In the genomic region with DNA sequence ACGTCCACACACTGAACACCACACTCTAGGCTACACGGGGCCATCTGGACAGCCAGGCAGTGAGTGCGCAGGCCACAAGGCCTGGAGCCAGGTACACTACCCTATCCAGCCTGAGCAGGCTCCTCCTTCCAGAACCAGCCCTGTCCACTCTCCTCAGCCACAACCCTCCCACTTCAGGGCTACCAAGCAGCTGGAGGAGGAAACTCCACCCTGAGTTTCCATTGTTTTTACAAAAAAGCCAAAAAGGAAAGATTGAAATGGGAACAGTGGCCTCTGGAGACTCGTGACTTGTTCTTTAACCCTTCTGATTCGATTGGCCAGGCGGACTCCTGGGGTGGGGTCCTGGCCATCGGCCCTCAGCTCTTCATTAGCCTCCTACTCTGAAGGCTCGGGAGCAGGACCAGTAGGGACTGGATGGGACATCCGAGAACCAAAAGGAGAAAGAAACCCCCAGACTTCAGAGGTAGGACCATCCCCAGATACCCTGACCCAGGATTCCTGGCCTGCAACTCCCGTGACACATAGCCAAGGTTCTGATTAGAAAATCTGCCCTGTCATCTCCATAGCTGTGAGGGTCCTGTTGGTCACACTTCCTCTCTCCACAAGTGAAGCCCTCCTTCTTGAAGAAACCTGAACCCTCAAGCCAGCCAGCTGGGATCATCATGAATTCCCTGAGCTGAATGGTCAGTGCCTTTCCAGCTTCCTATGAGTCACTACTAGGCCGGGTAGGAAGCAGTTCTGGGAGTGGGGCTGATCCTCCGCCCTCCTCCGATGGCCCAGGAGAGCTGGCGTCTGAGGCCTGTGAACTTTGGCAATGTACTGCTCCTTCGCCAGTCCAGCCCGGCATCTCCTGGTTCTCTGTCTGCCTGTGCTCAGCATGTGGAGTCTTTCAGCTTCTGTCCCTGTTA, we compare ENCODE assay signal across 8 mouse cellular contexts.
DNase-seq lines count a peak whose midpoint lies in the region; ATAC-seq lines count a peak whose summit lies in the region.

No protein-coding gene starts in this region.

- no peak overlapping the region for H3K27ac ChIP-seq in kidney, embryonic 14.5 days (ENCODE audit: low read depth, low read length)
- 0 out of 2 replicates have a peak overlapping the region, but pooled peaks have one; percentile 13 for H3K27ac ChIP-seq in embryonic facial prominence, embryonic 15.5 days (replicated peaks)

- ATAC-seq in kidney, embryonic 14.5 days (ENCODE audit: low FRiP score, low TSS enrichment), result no peak
- no peak for ATAC-seq in embryonic facial prominence, embryonic 15.5 days (ENCODE audit: insufficient number of reproducible peaks, low FRiP score, low TSS enrichment, low read depth)

- no peak overlapping the region for H3K9ac ChIP-seq in kidney, embryonic 14.5 days (ENCODE audit: low read depth, low read length)
- H3K9ac ChIP-seq in embryonic facial prominence, embryonic 15.5 days, result no peak overlapping the region

- DNase-seq in kidney, adult 11 months, result peak; percentile 60
- peak; percentile 83 for DNase-seq in heart, postnatal 25 days (ENCODE audit: low spot score)
- peak; percentile 31 to 62 for DNase-seq in lung, postnatal 4 days
- DNase-seq in right cerebral cortex, postnatal 10 days (ENCODE audit: low spot score in 2 of 2), result no peak
- DNase-seq in embryo, embryonic 10 days (ENCODE audit: low spot score), result no peak
- DNase-seq in layer of hippocampus, adult 18-20 months (ENCODE audit: low spot score in 2 of 2), result no peak

- no peaks in the 10 kb centered on the region for H3K36me3 ChIP-seq in kidney, embryonic 14.5 days (ENCODE audit: control insufficient read depth, insufficient read depth, low read length)
- H3K36me3 ChIP-seq in embryonic facial prominence, embryonic 15.5 days, result no peaks in the 10 kb centered on the region

- H3K27me3 ChIP-seq in kidney, embryonic 14.5 days (ENCODE audit: control insufficient read depth, insufficient read depth, low read length), result no peaks in the 10 kb centered on the region
- H3K27me3 ChIP-seq in embryonic facial prominence, embryonic 15.5 days, result no peaks in the 10 kb centered on the region

- no peak overlapping the region for H3K4me3 ChIP-seq in kidney, embryonic 14.5 days (ENCODE audit: low read length)
- H3K4me3 ChIP-seq in embryonic facial prominence, embryonic 15.5 days (replicated peaks), result no peak overlapping the region

- H3K4me1 ChIP-seq in kidney, embryonic 14.5 days (ENCODE audit: control insufficient read depth, insufficient read depth, low read length), result no peaks in the 10 kb centered on the region
- no peaks in the 10 kb centered on the region for H3K4me1 ChIP-seq in embryonic facial prominence, embryonic 15.5 days

- no peak overlapping the region for H3K4me2 ChIP-seq in kidney, embryonic 14.5 days (replicated peaks; ENCODE audit: low read depth, low read length)
- H3K4me2 ChIP-seq in embryonic facial prominence, embryonic 15.5 days (replicated peaks), result no peak overlapping the region

- WGBS in kidney, embryonic 14.5 days, result 79% methylated on average over 16 of the region's 16 CpGs
- 81% methylated on average over 16 of the region's 16 CpGs for WGBS in embryonic facial prominence, embryonic 15.5 days

- peaks cover 2% of the 10 kb centered on the region; the same call in 1 of the 2 replicates for H3K9me3 ChIP-seq in kidney, embryonic 14.5 days (ENCODE audit: control insufficient read depth, low read length)
- no peaks in the 10 kb centered on the region for H3K9me3 ChIP-seq in embryonic facial prominence, embryonic 15.5 days (replicated peaks)

- intact Hi-C loops in heart, postnatal 25 days (cut with DNase I), result no loop called here

Comparison
In these comparisons a context has a peak if more than half of its experiments do, and no peak if none do; other contexts are left out.
1. DNase-seq: peak in kidney, adult 11 months (single experiment), heart, postnatal 25 days (single experiment) and lung, postnatal 4 days (2 of 2); none in right cerebral cortex, postnatal 10 days (0 of 2), embryo, embryonic 10 days (single experiment) and layer of hippocampus, adult 18-20 months (0 of 2).